In genomic region chr9:75886801-75887544, GRCm38 (mm10) we compare ENCODE assay signal across 21 mouse cellular contexts.
DNase-seq lines count a peak whose midpoint lies in the region; ATAC-seq and TF ChIP-seq lines count a peak whose summit lies in the region.
"Had no signal": no experiment of that assay in that cellular context is flagged by ENCODE, and none has a peak within 500 bp of the region (broad histone marks: within the 10 kb centered on the region; RNA-seq: fewer than 3 reads in every experiment).

No protein-coding gene starts in this region.

- H3K9me3 ChIP-seq in embryonic facial prominence, embryonic 14.5 days (ENCODE audit: control insufficient read depth, low read length) = peaks cover 5% of the 10 kb centered on the region; the same call in 1 of the 2 replicates
- H3K9me3 ChIP-seq: embryonic facial prominence, embryonic 12.5 days; forebrain, embryonic 13.5 days; heart, embryonic 10.5 days; intestine, embryonic 15.5 days had no signal

- ATAC-seq in embryonic facial prominence, embryonic 14.5 days (ENCODE audit: low read depth) = no peak
- ATAC-seq: activated CD4-positive, CD25-positive, alpha-beta regulatory T cell, adult 4 months; forebrain, embryonic 13.5 days; forebrain, postnatal 0 days; intestine, embryonic 15.5 days had no signal

- no peak overlapping the region for H3K9ac ChIP-seq in embryonic facial prominence, embryonic 14.5 days (ENCODE audit: low read depth, low read length)
- H3K9ac ChIP-seq: embryonic facial prominence, embryonic 12.5 days; forebrain, embryonic 13.5 days; forebrain, postnatal 0 days; hindbrain, embryonic 13.5 days; intestine, embryonic 15.5 days had no signal

- no peak overlapping the region for H3K4me2 ChIP-seq in embryonic facial prominence, embryonic 14.5 days (ENCODE audit: low read depth, low read length)
- H3K4me2 ChIP-seq: embryonic facial prominence, embryonic 12.5 days; forebrain, embryonic 13.5 days; hindbrain, embryonic 13.5 days; intestine, embryonic 15.5 days had no signal

- no peak for TF ChIP-seq POLR2A in kidney, adult 2 months (IDR thresholded peaks at IDR 0.05; ENCODE audit: low read depth, low read length)

- no peak for TF ChIP-seq CTCF in kidney, adult 2 months (conservative IDR thresholded peaks at IDR 0.05; ENCODE audit: insufficient read depth, insufficient read length, low read depth, low read length)

- no peaks in the 10 kb centered on the region for H3K36me3 ChIP-seq in kidney, adult 2 months (ENCODE audit: control insufficient read depth, insufficient read depth, low read length)
- H3K36me3 ChIP-seq in embryonic facial prominence, embryonic 14.5 days (ENCODE audit: control insufficient read depth, insufficient read depth, low read length) = no peaks in the 10 kb centered on the region
- H3K36me3 ChIP-seq: embryonic facial prominence, embryonic 12.5 days; G1E; hindbrain, embryonic 13.5 days; intestine, embryonic 15.5 days had no signal

- no peak overlapping the region for H3K27ac ChIP-seq in kidney, adult 2 months (ENCODE audit: insufficient read depth, low read depth, low read length)
- H3K27ac ChIP-seq in embryonic facial prominence, embryonic 14.5 days (replicated peaks; ENCODE audit: low read depth, low read length) = no peak overlapping the region
- H3K27ac ChIP-seq: embryonic facial prominence, embryonic 12.5 days; forebrain, embryonic 13.5 days; heart, embryonic 10.5 days; hindbrain, embryonic 13.5 days; intestine, embryonic 15.5 days had no signal

- H3K27me3 ChIP-seq in kidney, adult 2 months (replicated peaks; ENCODE audit: control insufficient read depth, insufficient read depth, low read length) = no peaks in the 10 kb centered on the region
- no peaks in the 10 kb centered on the region for H3K27me3 ChIP-seq in embryonic facial prominence, embryonic 14.5 days (replicated peaks; ENCODE audit: control insufficient read depth, insufficient read depth, low read length)
- H3K27me3 ChIP-seq: embryonic facial prominence, embryonic 12.5 days; forebrain, embryonic 13.5 days; hindbrain, embryonic 13.5 days; intestine, embryonic 15.5 days had no signal

- peak; percentile 57 for DNase-seq in kidney, adult 2 months
- no peak for DNase-seq in kidney, postnatal 14 days
- peak; percentile 12 to 13 for DNase-seq in kidney, postnatal 36 days
- no peak for DNase-seq in kidney, postnatal 25 days
- peak; percentile 84 for DNase-seq in Muller cell, postnatal 12 days (ENCODE audit: inconsistent ontology term)
- peak; percentile 17 for DNase-seq in embryonic facial prominence, embryonic 14.5 days (ENCODE audit: low spot score)
- DNase-seq in right cerebral cortex, postnatal 10 days (ENCODE audit: low spot score in 2 of 2) = no peak
- DNase-seq in lung, postnatal 36 days = no peak
- DNase-seq: adrenal gland, postnatal 14 days; cerebellum, adult 18-20 months; cerebellum, adult 9-11 months; forebrain, postnatal 0 days; heart, adult 18-20 months; heart, postnatal 10 days had no signal

- no peaks in the 10 kb centered on the region for H3K4me1 ChIP-seq in kidney, adult 2 months (ENCODE audit: control insufficient read depth, insufficient read depth, low read length)
- no peaks in the 10 kb centered on the region for H3K4me1 ChIP-seq in embryonic facial prominence, embryonic 14.5 days (ENCODE audit: control insufficient read depth, insufficient read depth, low read length)
- H3K4me1 ChIP-seq: embryonic facial prominence, embryonic 12.5 days; forebrain, embryonic 13.5 days; heart, embryonic 10.5 days; hindbrain, embryonic 13.5 days; intestine, embryonic 15.5 days had no signal

- no peak overlapping the region for H3K4me3 ChIP-seq in kidney, adult 2 months (ENCODE audit: insufficient read depth, low read depth, low read length)
- no peak overlapping the region for H3K4me3 ChIP-seq in embryonic facial prominence, embryonic 14.5 days (ENCODE audit: low read depth, low read length)
- H3K4me3 ChIP-seq: embryonic facial prominence, embryonic 12.5 days; forebrain, embryonic 13.5 days; heart, embryonic 10.5 days; hindbrain, embryonic 13.5 days; intestine, embryonic 15.5 days had no signal

- 40% methylated on average over 7 of the region's 7 CpGs for WGBS in kidney, adult 2 months
- WGBS in embryonic facial prominence, embryonic 14.5 days = 57% methylated on average over 7 of the region's 7 CpGs

Comparison
In these comparisons a context has a peak if more than half of its experiments do, and no peak if none do; other contexts are left out.
1. DNase-seq: peak in kidney, adult 2 months (single experiment), kidney, postnatal 36 days (2 of 2), Muller cell, postnatal 12 days (single experiment) and embryonic facial prominence, embryonic 14.5 days (single experiment); none in kidney, postnatal 14 days (single experiment), kidney, postnatal 25 days (0 of 2), right cerebral cortex, postnatal 10 days (0 of 2) and lung, postnatal 36 days (single experiment).